Mouse (Mus musculus): ENCODE measurements around the gene Cgref1. TPM values are rescaled to one million over a fixed set of nuclear protein-coding genes. Genes with fewer than 3 reads are reported as not detected.

The Cgref1 gene
- polyA plus RNA-seq, 1 experiment from 2014 or later = 2.3 TPM

DNA sequence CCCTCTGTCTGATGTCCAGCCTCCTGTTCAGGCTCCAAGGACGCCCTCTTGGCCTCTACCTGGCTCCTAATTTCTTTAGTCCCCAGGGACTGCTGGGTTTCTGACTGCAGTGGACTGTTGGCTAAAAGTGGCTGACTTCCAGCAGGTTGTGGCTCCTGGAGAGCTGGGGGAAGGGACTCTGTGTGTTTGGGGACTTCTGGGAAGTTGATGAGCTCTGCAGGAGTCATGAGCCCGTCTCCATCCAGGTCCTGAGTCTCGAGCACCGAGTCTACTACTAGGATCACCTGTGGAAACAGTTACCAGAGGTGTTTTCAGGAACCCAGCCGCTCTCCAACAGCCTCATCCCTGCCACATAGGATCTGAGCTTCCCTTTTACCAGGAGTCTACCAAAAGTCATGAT lies 11.7 kb downstream of the Cgref1 start:
- H3K9me3 ChIP-seq (ENCODE audit: low read depth, low read length) = no peaks in the 10 kb centered on the region
- no peak overlapping the region for H3K4me2 ChIP-seq
- no peaks in the 10 kb centered on the region for H3K36me3 ChIP-seq (ENCODE audit: insufficient read depth)
- WGBS = 60% methylated on average over 5 of the region's 5 CpGs
- ATAC-seq (ENCODE audit: insufficient read depth) (no peak), DNase-seq (no peak)
- H3K9ac ChIP-seq = no peak overlapping the region
- no peaks in the 10 kb centered on the region for H3K4me1 ChIP-seq (ENCODE audit: insufficient read depth)
- no peaks in the 10 kb centered on the region for H3K27me3 ChIP-seq (ENCODE audit: insufficient read depth, low read length)
- H3K27ac ChIP-seq (ENCODE audit: low read depth) = no peak overlapping the region
- TF ChIP-seq CTCF (IDR thresholded peaks at IDR 0.05; ENCODE audit: low read depth) = no peak
- no peak overlapping the region for H3K4me3 ChIP-seq (ENCODE audit: low read depth, low read length)

- Histone ChIP-seq H3K27me3 (ENCODE audit: insufficient read depth, low read length) (no peaks in the 10 kb centered on the region), H3K36me3 (ENCODE audit: insufficient read depth) (no peaks in the 10 kb centered on the region), H3K4me1 (ENCODE audit: insufficient read depth) (no peaks in the 10 kb centered on the region), H3K9ac (no peak overlapping the region), H3K9me3 (ENCODE audit: low read depth, low read length) (no peaks in the 10 kb centered on the region), H3K27ac (ENCODE audit: low read depth) (no peak overlapping the region), H3K4me2 (no peak overlapping the region), H3K4me3 (ENCODE audit: low read depth, low read length) (no peak overlapping the region)
- WGBS = 75% methylated on average over 4 of the region's 4 CpGs
- TF ChIP-seq CTCF (IDR thresholded peaks at IDR 0.05; ENCODE audit: low read depth) = no peak
- DNase-seq = no peak
- ATAC-seq (ENCODE audit: insufficient read depth) = no peak
Measured at GRCm38 (mm10) chr5:30931378-30931777, 14.0 kb downstream of the Cgref1 start.

- H3K27ac ChIP-seq (ENCODE audit: low read depth) = no peak overlapping the region
- DNase-seq = no peak
- no peak overlapping the region for H3K9ac ChIP-seq
- ATAC-seq (ENCODE audit: insufficient read depth) = no peak
- WGBS = 76% methylated on average over 6 of the region's 6 CpGs
- H3K4me1 ChIP-seq (ENCODE audit: insufficient read depth) = no peaks in the 10 kb centered on the region
- TF ChIP-seq CTCF (IDR thresholded peaks at IDR 0.05; ENCODE audit: low read depth) = no peak
- H3K9me3 ChIP-seq (ENCODE audit: low read depth, low read length) = no peaks in the 10 kb centered on the region
- no peaks in the 10 kb centered on the region for H3K27me3 ChIP-seq (ENCODE audit: insufficient read depth, low read length)
- H3K36me3 ChIP-seq (ENCODE audit: insufficient read depth) = no peaks in the 10 kb centered on the region
- no peak overlapping the region for H3K4me2 ChIP-seq
- no peak overlapping the region for H3K4me3 ChIP-seq (ENCODE audit: low read depth, low read length)
Measured at GRCm38 (mm10) chr5:30930846-30931245, 14.5 kb downstream of the Cgref1 start.

- Histone ChIP-seq H3K4me2 (no peak overlapping the region), H3K4me1 (ENCODE audit: insufficient read depth) (no peaks in the 10 kb centered on the region), H3K27ac (ENCODE audit: low read depth) (no peak overlapping the region), H3K27me3 (ENCODE audit: insufficient read depth, low read length) (no peaks in the 10 kb centered on the region), H3K36me3 (ENCODE audit: insufficient read depth) (no peaks in the 10 kb centered on the region), H3K9ac (no peak overlapping the region), H3K4me3 (ENCODE audit: low read depth, low read length) (no peak overlapping the region), H3K9me3 (ENCODE audit: low read depth, low read length) (no peaks in the 10 kb centered on the region)
- 34% methylated on average over 4 of the region's 4 CpGs for WGBS
- peak; percentile 88 for DNase-seq
- TF ChIP-seq CTCF (IDR thresholded peaks at IDR 0.05; ENCODE audit: low read depth) = peak; percentile 73
- ATAC-seq (ENCODE audit: insufficient read depth) = no peak
Measured at GRCm38 (mm10) chr5:30930121-30930520, 15.3 kb downstream of the Cgref1 start.

DNA sequence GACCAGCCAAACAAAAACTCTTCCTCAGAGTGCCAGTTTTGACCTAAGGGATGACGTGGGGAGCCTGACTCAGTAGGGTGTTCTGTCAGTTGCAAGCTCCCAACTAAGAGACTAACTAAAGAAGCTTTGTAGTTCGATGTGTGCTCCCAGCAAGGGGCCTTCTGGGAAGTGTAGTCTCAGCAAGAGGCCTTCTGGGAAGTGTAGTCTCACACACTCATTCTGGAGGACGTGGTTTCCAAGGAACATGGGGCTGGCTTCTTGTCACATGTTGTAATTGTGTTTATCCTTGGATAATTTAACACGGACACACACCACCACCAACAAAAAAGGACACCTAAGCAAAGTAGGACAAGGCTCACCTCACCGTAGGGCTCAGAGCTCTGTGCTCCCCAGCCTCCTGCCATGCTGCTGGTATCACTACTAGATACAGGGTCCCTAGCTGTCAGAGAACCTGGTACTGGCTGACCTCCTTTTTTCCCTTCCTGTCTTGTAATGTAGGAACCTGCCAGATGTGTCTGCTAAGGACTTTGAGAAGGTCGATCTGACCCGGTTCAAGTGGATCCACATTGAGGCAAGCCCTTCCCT lies 17.4 kb downstream of the Cgref1 start:
- no peak overlapping the region for H3K27ac ChIP-seq (ENCODE audit: low read depth)
- peak overlapping the region; percentile 42 for H3K4me2 ChIP-seq
- WGBS = 39% methylated on average over 7 of the region's 7 CpGs
- no peak overlapping the region for H3K9ac ChIP-seq
- H3K36me3 ChIP-seq (ENCODE audit: insufficient read depth) = no peaks in the 10 kb centered on the region
- no peaks in the 10 kb centered on the region for H3K27me3 ChIP-seq (ENCODE audit: insufficient read depth, low read length)
- no peak for TF ChIP-seq CTCF (IDR thresholded peaks at IDR 0.05; ENCODE audit: low read depth)
- ATAC-seq (ENCODE audit: insufficient read depth) (peak; percentile 39; the same call in 1 of the 2 replicates), DNase-seq (peak; percentile 64)
- H3K4me3 ChIP-seq (ENCODE audit: low read depth, low read length) = no peak overlapping the region
- H3K9me3 ChIP-seq (ENCODE audit: low read depth, low read length) = no peaks in the 10 kb centered on the region
- no peaks in the 10 kb centered on the region for H3K4me1 ChIP-seq (ENCODE audit: insufficient read depth)

GRCm38 (mm10) chr5:30926073-30926472 lies 19.3 kb downstream of the Cgref1 start:
- DNase-seq (no peak), ATAC-seq (ENCODE audit: insufficient read depth) (no peak)
- no peak overlapping the region for H3K9ac ChIP-seq
- TF ChIP-seq CTCF (IDR thresholded peaks at IDR 0.05; ENCODE audit: low read depth) = no peak
- H3K27ac ChIP-seq (ENCODE audit: low read depth) = no peak overlapping the region
- no peaks in the 10 kb centered on the region; the same call in 1 of the 2 replicates for H3K36me3 ChIP-seq (ENCODE audit: insufficient read depth)
- H3K4me2 ChIP-seq = no peak overlapping the region
- 0 out of 2 replicates have a peak, but pooled peaks cover 6% of the 10 kb centered on the region for H3K4me1 ChIP-seq (ENCODE audit: insufficient read depth)
- no peaks in the 10 kb centered on the region for H3K9me3 ChIP-seq (ENCODE audit: low read depth, low read length)
- no peak overlapping the region for H3K4me3 ChIP-seq (ENCODE audit: low read depth, low read length)
- WGBS = 77% methylated on average over 2 of the region's 2 CpGs
- no peaks in the 10 kb centered on the region for H3K27me3 ChIP-seq (ENCODE audit: insufficient read depth, low read length)

GRCm38 (mm10) chr5:30925217-30925616 lies 20.2 kb downstream of the Cgref1 start:
- H3K27ac ChIP-seq (ENCODE audit: low read depth) = no peak overlapping the region
- H3K4me3 ChIP-seq (ENCODE audit: low read depth, low read length) = no peak overlapping the region
- TF ChIP-seq CTCF (IDR thresholded peaks at IDR 0.05; ENCODE audit: low read depth) = no peak
- H3K27me3 ChIP-seq (ENCODE audit: insufficient read depth, low read length) = no peaks in the 10 kb centered on the region
- ATAC-seq (ENCODE audit: insufficient read depth) (no peak), DNase-seq (no peak)
- H3K4me1 ChIP-seq (ENCODE audit: insufficient read depth) = 0 out of 2 replicates have a peak, but pooled peaks cover 6% of the 10 kb centered on the region
- no peak overlapping the region for H3K9ac ChIP-seq
- H3K4me2 ChIP-seq = no peak overlapping the region
- H3K36me3 ChIP-seq (ENCODE audit: insufficient read depth) = peaks cover 8% of the 10 kb centered on the region
- H3K9me3 ChIP-seq (ENCODE audit: low read depth, low read length) = no peaks in the 10 kb centered on the region
- 82% methylated on average over 5 of the region's 5 CpGs for WGBS
